Mouse (Mus musculus) ES-Bruce4 (cell line): Measurements from ENCODE around the gene Mgat3.

Source experiments
- CTCF ChIP-seq: IDR thresholded peaks from one replicate; pipeline ENCODE4 v1.8.1; 2011; ENCODE audit warnings: low read depth, low read length
- EP300 ChIP-seq: IDR thresholded peaks from 2 replicates; pipeline ENCODE4 v1.6.1; 2011; ENCODE audit warnings: low read depth, low read length; ENCODE audit not compliant: insufficient read depth
- POLR2A ChIP-seq: IDR thresholded peaks from one replicate; pipeline ENCODE4 v1.8.1; 2011; ENCODE audit warnings: low read length; ENCODE audit not compliant: insufficient read depth

- TF ChIP-seq CTCF (no peak), EP300 (no peak), POLR2A (no peak)
These were observed 25.0 kb upstream of the Mgat3 start for GRCm38 (mm10) chr15:80148565-80148964.
